Mouse (Mus musculus) duodenum, adult 2 months (tissue): ENCODE results near the gene Tmem170. TPM values are rescaled to one million over a fixed set of nuclear protein-coding genes. Genes with fewer than 3 reads are reported as not detected.

Experiments used
- polyA plus RNA-seq: library from polyadenylated mRNA; depleted of rRNA; stranded (reverse); fragments of >200 nt; gene quantifications from 2 replicates; pipeline ENCODE4 v1.2.3, GENCODE M21; 2012; ENCODE audit warnings: low replicate concordance; rRNA removed

Tmem170 gene
- 2.4 and 5.3 TPM in 2 replicates for polyA plus RNA-seq

DNA sequence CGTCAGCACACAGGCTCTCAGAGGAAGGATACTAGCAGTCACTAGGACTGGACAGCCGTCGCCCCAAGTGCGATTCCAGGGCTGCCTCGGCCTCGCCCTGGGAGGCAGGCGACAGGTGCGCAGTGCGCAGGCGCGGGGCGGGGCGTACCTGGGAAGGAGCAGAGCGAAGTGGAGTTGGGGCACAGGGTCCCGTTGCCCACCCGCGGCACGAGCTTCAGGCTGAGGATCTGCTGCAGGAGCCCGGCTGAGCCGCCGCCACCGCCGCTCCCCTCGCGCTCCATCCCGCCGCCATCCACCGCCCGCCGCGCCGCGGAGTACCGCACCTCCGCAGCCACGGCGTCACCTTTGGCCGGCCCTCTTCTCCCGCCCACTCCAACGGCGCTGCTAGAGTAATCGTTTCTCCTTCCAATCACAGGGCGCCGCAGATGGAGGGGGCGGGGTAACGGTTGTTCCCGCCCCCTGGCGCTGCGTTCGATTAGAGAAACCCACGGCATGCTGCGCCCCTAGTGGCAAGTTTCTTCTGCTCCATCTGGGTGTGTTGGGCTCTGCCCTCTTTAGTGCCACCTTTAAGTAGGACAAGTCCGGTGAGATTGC, at the start of gene Tmem170:
Gene Tmem170 (minus strand): TSS at position 396 of the 594 bp plus-strand sequence.

DNA sequence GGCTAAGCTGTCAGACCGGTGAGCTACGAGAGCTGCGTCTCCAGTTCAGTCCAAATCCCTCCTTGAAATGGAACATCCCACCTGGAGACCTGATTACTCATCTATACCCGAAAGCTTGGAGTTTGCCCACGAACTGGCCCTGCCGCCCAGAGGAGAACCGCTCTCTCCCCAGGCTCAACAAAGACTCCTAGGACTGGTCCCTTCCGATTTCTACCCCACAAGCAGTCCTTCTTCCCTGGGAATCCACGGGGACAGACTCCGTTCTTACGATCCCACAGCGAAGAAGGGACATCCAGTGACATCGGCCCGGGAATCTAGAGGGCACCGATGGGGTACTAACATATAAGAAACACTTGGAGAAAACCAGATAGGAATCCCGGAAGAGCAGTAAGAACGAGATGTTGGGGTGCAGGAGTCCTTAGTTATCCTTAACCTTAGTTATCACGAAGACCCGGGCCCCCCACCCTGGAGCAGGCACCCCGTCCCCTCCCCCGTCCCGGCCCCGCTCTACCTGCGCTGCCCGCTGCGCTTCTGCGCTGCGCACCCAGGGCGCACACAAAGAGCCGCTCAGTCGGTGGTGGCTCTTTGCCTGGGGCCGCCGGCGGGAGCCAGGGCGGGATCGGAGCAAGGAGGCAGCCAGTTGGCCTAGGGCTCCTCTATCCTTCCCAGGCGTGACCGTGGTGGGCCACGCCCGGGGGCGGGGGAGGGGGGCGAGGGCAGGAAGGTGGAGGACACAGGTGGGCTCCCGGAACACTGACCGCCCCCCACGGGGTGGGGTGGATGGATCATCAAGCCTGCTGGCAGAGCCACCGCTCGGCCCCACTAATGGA, 33.3 kb upstream of the Tmem170 start, which contains the start of gene Chst5:
Gene Chst5 (minus strand): TSS at position 827 of the 830 bp plus-strand sequence.

DNA sequence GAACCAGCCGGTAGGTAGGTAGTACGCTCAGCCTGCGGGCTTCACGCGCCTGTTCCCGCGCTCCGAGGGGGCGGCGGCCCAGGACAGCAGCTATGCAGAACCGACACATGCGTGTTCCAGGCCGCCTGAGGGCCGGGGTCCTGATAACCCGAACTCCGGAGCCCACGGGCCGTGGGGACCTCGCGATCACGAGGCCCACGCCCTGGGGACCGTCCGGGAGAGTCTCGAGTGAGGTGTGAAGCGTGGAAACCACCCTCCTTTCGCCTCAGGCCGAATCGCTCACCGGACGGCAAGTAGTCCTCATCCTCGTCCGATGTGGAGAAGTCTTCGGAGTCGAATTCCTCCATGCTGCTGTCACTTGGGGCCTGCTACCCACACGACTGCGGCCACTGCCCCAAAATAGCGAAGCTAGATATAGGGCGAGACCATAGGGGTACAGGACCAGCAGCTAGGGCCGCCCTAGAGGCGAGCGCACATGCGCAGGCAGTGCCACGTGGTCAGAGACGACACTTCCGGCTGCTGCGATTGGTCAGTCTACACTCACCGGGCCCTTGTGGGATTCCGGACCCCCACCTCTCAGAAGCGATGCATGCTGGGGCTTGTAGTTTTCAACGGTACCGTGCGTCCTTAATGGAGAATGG, 22.6 kb downstream of the Tmem170 start, which contains the start of gene Cfdp1:
Gene Cfdp1 (minus strand): TSS at position 431 of the 641 bp plus-strand sequence.

Other genes starting within 250 kb of the Tmem170 start
- 4.1 and 13.0 TPM in 2 replicates for gene Ldhd, start 246.4 kb downstream of the Tmem170 start, polyA plus RNA-seq
- gene Zfp1, start 233.3 kb downstream of the Tmem170 start, polyA plus RNA-seq, result 1.4 and 3.8 TPM in 2 replicates
- 54.5 and 33,096 TPM in 2 replicates for gene Ctrb1, start 185.7 kb downstream of the Tmem170 start, polyA plus RNA-seq
- 107 and 191 TPM in 2 replicates for gene Bcar1, start 132.9 kb downstream of the Tmem170 start, polyA plus RNA-seq
- gene Cfdp1, start 22.5 kb downstream of the Tmem170 start, polyA plus RNA-seq, result 0.20 and 0.54 TPM in 2 replicates
- 0.15 and 0.17 TPM in 2 replicates for gene Chst5, start 33.7 kb upstream of the Tmem170 start, polyA plus RNA-seq
- 0.92 and 1.2 TPM in 2 replicates for gene Tmem231, start 57.1 kb upstream of the Tmem170 start, polyA plus RNA-seq
- gene Gabarapl2, start 64.0 kb upstream of the Tmem170 start, polyA plus RNA-seq, result 8.8 and 11.4 TPM in 2 replicates
- gene Adat1, start 115.6 kb upstream of the Tmem170 start, polyA plus RNA-seq, result 0.52 and 1.1 TPM in 2 replicates
- gene Kars, start 134.6 kb upstream of the Tmem170 start, polyA plus RNA-seq, result 19.8 and 22.3 TPM in 2 replicates
- 4.5 and 5.8 TPM in 2 replicates for gene Terf2ip, start 134.6 kb upstream of the Tmem170 start, polyA plus RNA-seq
- gene Gm6793, start 138.3 kb upstream of the Tmem170 start, polyA plus RNA-seq, result not detected in 2 replicates